Mouse (Mus musculus) megakaryocyte, embryonic 14.5 days (primary cell): ENCODE results near the gene Rnf145. TPM values are rescaled to one million over a fixed set of nuclear protein-coding genes. Genes with fewer than 3 reads are reported as not detected.

ENCODE experiments used
- H3K27me3 ChIP-seq: replicated peaks from 2 replicates; pipeline ENCODE3; 2012; ENCODE audit warnings: inconsistent platforms
- H3K36me3 ChIP-seq: replicated peaks from 2 replicates; pipeline ENCODE3; 2012; ENCODE audit warnings: low read length, inconsistent platforms, mixed read lengths
- H3K4me1 ChIP-seq: 2 replicates; pipeline ENCODE4 v1.6.1; 2012; ENCODE audit warnings: inconsistent platforms
- H3K4me3 ChIP-seq: replicated peaks from 2 replicates; pipeline ENCODE3; 2012; ENCODE audit warnings: moderate library complexity, mild to moderate bottlenecking, inconsistent platforms
- H3K9me3 ChIP-seq: 2 replicates; pipeline ENCODE4 v1.6.1; 2012; ENCODE audit warnings: inconsistent platforms
- FLI1 ChIP-seq: IDR thresholded peaks from 2 replicates; pipeline ENCODE4 v1.6.1; 2012; ENCODE audit warnings: low read length, inconsistent platforms, mixed read lengths
- GATA1 ChIP-seq: IDR thresholded peaks from 3 replicates; pipeline ENCODE4 v1.6.1; 2012; ENCODE audit warnings: mixed read lengths, low read length, inconsistent platforms, borderline replicate concordance
- polyA plus RNA-seq: library from polyadenylated mRNA; stranded (reverse); fragments of >175 nt; gene quantifications from 2 replicates; pipeline ENCODE4 v1.2.3, GENCODE M21; 2012; ENCODE audit warnings: low replicate concordance; ENCODE audit not compliant: insufficient read depth

Rnf145 gene
- polyA plus RNA-seq, 1 experiment, result 13.9 TPM

DNA sequence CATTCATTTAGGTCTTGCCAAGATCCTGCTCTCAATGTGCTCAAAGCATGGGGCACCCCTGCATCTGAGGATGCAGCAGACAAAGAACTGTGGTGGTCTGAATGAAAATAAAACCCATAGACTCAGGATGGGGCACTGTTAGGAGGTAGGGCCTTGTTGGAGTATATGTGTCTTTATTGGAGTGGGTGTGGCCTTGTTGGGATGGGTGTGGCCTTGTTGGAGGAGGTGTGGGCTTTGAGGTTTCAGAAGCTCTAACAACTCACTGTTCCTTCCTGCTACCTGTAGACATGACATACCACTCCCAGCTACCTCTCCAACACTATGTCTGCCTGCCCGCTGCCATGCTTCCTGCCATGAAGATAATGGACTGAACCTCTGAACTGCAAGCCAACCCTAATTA lies 29.6 kb upstream of the Rnf145 start:
- no peaks in the 10 kb centered on the region for H3K27me3 ChIP-seq
- TF ChIP-seq GATA1 (no peak), FLI1 (no peak)
- H3K4me1 ChIP-seq, result no peaks in the 10 kb centered on the region

DNA sequence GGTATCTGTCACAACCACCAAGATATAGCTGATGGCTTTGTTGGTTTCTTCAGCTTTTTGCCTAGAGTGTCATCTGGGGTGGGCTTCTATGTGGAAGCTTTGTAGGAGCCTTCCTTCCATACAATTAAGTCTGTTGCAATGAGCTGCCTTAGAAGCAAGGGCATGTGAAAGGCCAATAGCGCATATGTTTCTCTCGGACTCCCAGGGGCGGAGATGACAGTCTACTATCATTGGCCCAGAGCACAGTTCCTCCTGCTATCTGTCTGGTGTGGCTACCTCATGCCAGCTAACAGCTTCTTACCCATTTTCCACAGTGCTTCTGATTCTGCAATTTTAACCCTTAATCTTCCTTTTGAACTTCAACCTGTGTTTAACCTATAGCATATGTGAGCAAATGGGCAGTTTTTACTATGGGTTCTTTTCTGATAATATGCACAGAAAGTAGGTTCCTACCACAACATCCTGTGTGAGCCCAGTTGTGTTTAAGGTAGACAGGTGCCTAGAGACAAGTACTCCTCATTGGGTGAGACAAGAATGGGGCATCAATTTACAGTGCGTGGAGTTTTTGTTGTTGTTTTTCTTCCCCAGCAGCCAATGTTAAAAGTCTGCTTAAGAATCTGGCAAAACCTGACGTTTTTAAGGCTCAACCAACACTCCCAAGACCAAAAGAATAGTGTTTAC lies 24.0 kb upstream of the Rnf145 start:
- Histone ChIP-seq H3K9me3 (peaks cover 3% of the 10 kb centered on the region; the same call in 1 of the 2 replicates), H3K4me3 (no peak overlapping the region), H3K36me3 (no peaks in the 10 kb centered on the region), H3K27me3 (no peaks in the 10 kb centered on the region), H3K4me1 (no peaks in the 10 kb centered on the region)
- TF ChIP-seq GATA1, result no peak
- TF ChIP-seq FLI1, result no peak

More for the DNA sequence above, 29.6 kb upstream of the Rnf145 start:
- no peaks in the 10 kb centered on the region for H3K36me3 ChIP-seq
- peaks cover 17% of the 10 kb centered on the region for H3K9me3 ChIP-seq
- no peak overlapping the region for H3K4me3 ChIP-seq

DNA sequence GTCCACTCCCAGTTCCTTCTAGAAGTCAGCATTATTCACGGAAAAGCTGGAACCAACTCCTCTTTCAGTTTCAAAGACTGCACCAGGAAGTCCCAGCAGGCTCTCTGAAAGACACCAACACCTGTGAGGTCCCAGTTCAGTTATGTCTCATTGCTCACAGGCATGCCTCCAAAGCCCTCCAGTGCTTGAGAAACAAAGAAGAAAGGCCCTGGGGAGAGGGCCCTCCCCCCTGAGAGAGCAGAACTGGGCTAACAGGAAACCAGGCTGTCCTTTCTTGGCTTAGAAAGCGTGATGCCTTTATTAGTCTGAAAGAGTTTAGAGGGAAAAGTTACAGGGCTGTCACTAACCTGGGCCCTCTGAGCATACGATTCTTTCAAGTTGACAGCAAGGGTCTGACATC lies 22.5 kb upstream of the Rnf145 start:
- Histone ChIP-seq H3K4me1 (no peaks in the 10 kb centered on the region), H3K4me3 (no peak overlapping the region), H3K36me3 (no peaks in the 10 kb centered on the region), H3K27me3 (peaks cover 1% of the 10 kb centered on the region), H3K9me3 (peaks cover 3% of the 10 kb centered on the region; the same call in 1 of the 2 replicates)
- TF ChIP-seq GATA1, result no peak

DNA sequence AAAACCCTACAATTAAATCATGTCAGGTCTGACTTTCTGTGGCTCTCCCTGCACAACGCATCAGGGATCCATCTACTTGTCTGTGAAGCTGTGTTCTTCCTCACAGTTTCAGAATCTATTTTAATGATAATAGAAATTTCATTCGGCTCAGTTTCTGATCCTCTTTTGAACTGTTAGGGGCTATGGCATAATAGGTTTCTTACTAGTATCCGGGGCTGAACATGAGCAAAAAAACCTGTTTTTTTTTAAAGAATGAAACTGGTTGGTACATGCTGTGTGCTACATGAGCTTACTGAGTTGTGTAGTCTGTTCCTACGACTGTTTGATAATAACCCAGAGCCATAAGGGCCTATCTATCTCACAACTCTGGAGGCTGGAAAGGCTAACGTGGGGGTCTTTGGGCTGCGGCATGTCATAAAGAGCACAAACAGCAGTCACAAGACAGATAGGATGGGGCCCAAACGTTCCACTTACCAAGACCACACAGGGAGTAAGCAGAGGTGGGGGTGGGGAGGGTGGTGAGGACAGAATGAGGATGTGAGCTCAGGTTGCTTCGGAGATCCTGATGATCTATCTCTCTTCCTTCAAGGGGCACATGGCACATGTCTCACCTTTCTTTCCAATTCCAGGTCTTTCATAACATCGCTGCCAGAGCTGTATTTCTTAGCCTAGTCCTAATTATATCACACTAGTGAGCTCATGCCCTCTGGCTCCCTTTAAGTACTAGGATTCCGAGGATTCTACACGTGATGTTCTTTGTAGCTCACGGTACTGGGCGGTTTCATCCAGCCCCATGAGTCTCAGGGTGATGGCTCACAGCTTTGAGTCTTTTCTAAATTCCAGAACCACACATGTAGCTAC lies 20.1 kb upstream of the Rnf145 start:
- Histone ChIP-seq H3K4me1 (no peaks in the 10 kb centered on the region), H3K27me3 (peaks cover 1% of the 10 kb centered on the region), H3K36me3 (no peaks in the 10 kb centered on the region), H3K4me3 (no peak overlapping the region), H3K9me3 (no peaks in the 10 kb centered on the region; the same call in 1 of the 2 replicates)
- TF ChIP-seq FLI1 (no peak), GATA1 (no peak)

GRCm38 (mm10) chr11:44500966-44501365 lies 17.8 kb upstream of the Rnf145 start:
- TF ChIP-seq GATA1, result no peak
- TF ChIP-seq FLI1, result no peak
- Histone ChIP-seq H3K4me1 (no peaks in the 10 kb centered on the region), H3K36me3 (no peaks in the 10 kb centered on the region), H3K9me3 (peaks cover 8% of the 10 kb centered on the region), H3K4me3 (no peak overlapping the region), H3K27me3 (peaks cover 1% of the 10 kb centered on the region)

- Histone ChIP-seq H3K4me3 (no peak overlapping the region), H3K27me3 (peaks cover 1% of the 10 kb centered on the region), H3K4me1 (no peaks in the 10 kb centered on the region), H3K36me3 (no peaks in the 10 kb centered on the region), H3K9me3 (peaks cover 10% of the 10 kb centered on the region)
- no peak for TF ChIP-seq GATA1
- TF ChIP-seq FLI1, result no peak
Measured at GRCm38 (mm10) chr11:44501477-44501876, 17.3 kb upstream of the Rnf145 start.

DNA sequence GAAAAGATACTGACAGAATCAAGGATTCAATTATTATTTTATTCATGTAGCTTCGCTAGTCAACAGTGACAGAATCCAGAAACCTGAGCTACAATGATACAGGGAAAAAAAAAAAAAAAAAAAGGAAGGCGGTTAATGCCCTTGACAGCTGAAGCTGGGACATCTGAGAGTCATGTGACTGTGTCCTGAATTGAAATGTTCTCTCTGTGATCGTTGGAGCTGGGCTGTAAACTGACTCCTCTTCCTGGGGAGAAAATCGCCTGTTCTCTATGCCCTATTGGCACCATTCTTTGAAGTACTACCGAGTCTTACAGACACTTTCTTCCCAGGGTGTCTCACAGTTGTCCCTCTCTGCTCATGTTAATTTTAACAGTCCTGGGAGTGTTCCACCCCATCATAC lies 15.8 kb upstream of the Rnf145 start:
- TF ChIP-seq FLI1 (no peak), GATA1 (no peak)
- peaks cover 10% of the 10 kb centered on the region for H3K9me3 ChIP-seq
- no peaks in the 10 kb centered on the region for H3K4me1 ChIP-seq
- no peak overlapping the region for H3K4me3 ChIP-seq
- peaks cover 1% of the 10 kb centered on the region for H3K27me3 ChIP-seq
- H3K36me3 ChIP-seq, result no peaks in the 10 kb centered on the region

DNA sequence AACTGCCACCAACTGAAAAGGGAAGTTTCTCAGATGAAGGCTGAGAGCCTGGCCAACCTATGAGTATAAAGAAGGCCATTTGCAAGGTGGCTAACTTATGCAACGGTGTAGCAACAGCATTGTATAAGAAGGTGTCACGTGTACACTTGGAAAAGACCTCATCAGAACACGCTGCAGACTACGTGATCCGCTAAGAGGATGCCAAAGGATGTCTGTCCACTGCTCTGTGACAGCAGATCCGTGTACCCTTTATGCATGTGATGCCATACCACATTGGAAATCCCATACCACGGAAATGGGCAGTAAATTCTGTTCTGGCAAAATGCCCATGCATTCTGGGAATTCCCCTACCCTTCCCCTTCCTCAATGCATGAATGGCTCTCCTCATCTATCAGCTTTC lies 14.6 kb upstream of the Rnf145 start:
- TF ChIP-seq GATA1 (no peak), FLI1 (no peak)
- Histone ChIP-seq H3K4me1 (no peaks in the 10 kb centered on the region), H3K27me3 (peaks cover 1% of the 10 kb centered on the region), H3K4me3 (no peak overlapping the region), H3K9me3 (peaks cover 10% of the 10 kb centered on the region), H3K36me3 (no peaks in the 10 kb centered on the region)

- Histone ChIP-seq H3K27me3 (peaks cover 1% of the 10 kb centered on the region), H3K4me3 (no peak overlapping the region), H3K9me3 (peaks cover 10% of the 10 kb centered on the region), H3K36me3 (no peaks in the 10 kb centered on the region), H3K4me1 (no peaks in the 10 kb centered on the region)
- TF ChIP-seq FLI1 (no peak), GATA1 (no peak)
Measured at GRCm38 (mm10) chr11:44504761-44505160, 14.0 kb upstream of the Rnf145 start.

GRCm38 (mm10) chr11:44508876-44509275 lies 9.9 kb upstream of the Rnf145 start:
- Histone ChIP-seq H3K4me3 (no peak overlapping the region), H3K36me3 (no peaks in the 10 kb centered on the region), H3K4me1 (no peaks in the 10 kb centered on the region), H3K27me3 (no peaks in the 10 kb centered on the region), H3K9me3 (peaks cover 8% of the 10 kb centered on the region)
- no peak for TF ChIP-seq FLI1
- no peak for TF ChIP-seq GATA1
